Mouse (Mus musculus): ENCODE data around the gene Ggnbp2. TPM values are rescaled to one million over a fixed set of nuclear protein-coding genes. Genes with fewer than 3 reads are reported as not detected.

Gene Ggnbp2
- polyA plus RNA-seq, 1 experiment from 2014 or later, result 64.2 TPM

GRCm38 (mm10) chr11:84794496-84795113 is 76.0 kb downstream of the Ggnbp2 start:
- Histone ChIP-seq H3K4me1 (ENCODE audit: insufficient read depth) (no peaks in the 10 kb centered on the region), H3K36me3 (ENCODE audit: insufficient read depth) (no peaks in the 10 kb centered on the region), H3K9me3 (ENCODE audit: low read depth, low read length) (no peaks in the 10 kb centered on the region), H3K9ac (no peak overlapping the region), H3K4me2 (peak overlapping the region; percentile 24; the same call in 1 of the 2 replicates), H3K27ac (ENCODE audit: low read depth) (no peak overlapping the region), H3K27me3 (ENCODE audit: insufficient read depth, low read length) (no peaks in the 10 kb centered on the region), H3K4me3 (ENCODE audit: low read depth, low read length) (no peak overlapping the region)
- peak; percentile 70 for ATAC-seq (ENCODE audit: insufficient read depth)
- peak; percentile 98 for TF ChIP-seq CTCF (IDR thresholded peaks at IDR 0.05; ENCODE audit: low read depth)
- 9% methylated on average over 17 of the region's 17 CpGs for WGBS
- DNase-seq, result peak; percentile 88

- no peaks in the 10 kb centered on the region for H3K27me3 ChIP-seq (ENCODE audit: insufficient read depth, low read length)
- H3K36me3 ChIP-seq (ENCODE audit: insufficient read depth), result no peaks in the 10 kb centered on the region
- ATAC-seq (ENCODE audit: insufficient read depth), result no peak
Measured at GRCm38 (mm10) chr11:84793545-84793944, 77.1 kb downstream of the Ggnbp2 start.

GRCm38 (mm10) chr11:84790383-84790782 is 80.2 kb downstream of the Ggnbp2 start:
- 54% methylated on average over 6 of the region's 6 CpGs for WGBS
- H3K9me3 ChIP-seq (ENCODE audit: low read depth, low read length), result no peaks in the 10 kb centered on the region
- ATAC-seq (ENCODE audit: insufficient read depth), result no peak
- no peak for DNase-seq
- no peaks in the 10 kb centered on the region for H3K36me3 ChIP-seq (ENCODE audit: insufficient read depth)
- H3K9ac ChIP-seq, result no peak overlapping the region
- no peak for TF ChIP-seq CTCF (IDR thresholded peaks at IDR 0.05; ENCODE audit: low read depth)
- no peak overlapping the region for H3K4me3 ChIP-seq (ENCODE audit: low read depth, low read length)
- no peak overlapping the region for H3K4me2 ChIP-seq
- H3K27me3 ChIP-seq (ENCODE audit: insufficient read depth, low read length), result no peaks in the 10 kb centered on the region
- no peaks in the 10 kb centered on the region for H3K4me1 ChIP-seq (ENCODE audit: insufficient read depth)
- no peak overlapping the region for H3K27ac ChIP-seq (ENCODE audit: low read depth)

More at GRCm38 (mm10) chr11:84793545-84793944, 77.1 kb downstream of the Ggnbp2 start:
- H3K4me2 ChIP-seq, result no peak overlapping the region
- no peak for DNase-seq
- no peaks in the 10 kb centered on the region for H3K4me1 ChIP-seq (ENCODE audit: insufficient read depth)
- H3K27ac ChIP-seq (ENCODE audit: low read depth), result no peak overlapping the region
- no peak for TF ChIP-seq CTCF (IDR thresholded peaks at IDR 0.05; ENCODE audit: low read depth)
- no peaks in the 10 kb centered on the region for H3K9me3 ChIP-seq (ENCODE audit: low read depth, low read length)
- H3K9ac ChIP-seq, result no peak overlapping the region
- H3K4me3 ChIP-seq (ENCODE audit: low read depth, low read length), result no peak overlapping the region

Small RNAs within 50 kb of the gene (microRNA-seq; reads per million reads assigned to microRNA genes)
- not detected for gene Gm23564 (ENCODE audit: borderline number of aligned reads)

Other genes with a start within 250 kb of the Ggnbp2 start
- 7.6 and 12.1 TPM in 2 replicates for gene Mrm1, start 51.3 kb downstream of the Ggnbp2 start, polyA plus RNA-seq (2014; fragmentation: Nextera tagmentation; extraction: Ambion mirVana)
- gene Dhrs11, start 41.8 kb downstream of the Ggnbp2 start, polyA plus RNA-seq (2014; fragmentation: Nextera tagmentation; extraction: Ambion mirVana), result 11.1 and 11.4 TPM in 2 replicates
- gene Myo19, start 9.3 kb upstream of the Ggnbp2 start, polyA plus RNA-seq (2014; fragmentation: Nextera tagmentation; extraction: Ambion mirVana), result 11.7 and 12.6 TPM in 2 replicates
- gene Pigw, start 9.5 kb upstream of the Ggnbp2 start, polyA plus RNA-seq (2014; fragmentation: Nextera tagmentation; extraction: Ambion mirVana), result 1.9 and 2.9 TPM in 2 replicates
- gene Znhit3, start 45.5 kb upstream of the Ggnbp2 start, polyA plus RNA-seq (2014; fragmentation: Nextera tagmentation; extraction: Ambion mirVana), result 57.3 and 61.4 TPM in 2 replicates
- gene Car4, start 87.0 kb upstream of the Ggnbp2 start, polyA plus RNA-seq (2014; fragmentation: Nextera tagmentation; extraction: Ambion mirVana), result 0.28 and 0.54 TPM in 2 replicates